ENCODE assay signal across 22 mouse cellular contexts in the genomic region with DNA sequence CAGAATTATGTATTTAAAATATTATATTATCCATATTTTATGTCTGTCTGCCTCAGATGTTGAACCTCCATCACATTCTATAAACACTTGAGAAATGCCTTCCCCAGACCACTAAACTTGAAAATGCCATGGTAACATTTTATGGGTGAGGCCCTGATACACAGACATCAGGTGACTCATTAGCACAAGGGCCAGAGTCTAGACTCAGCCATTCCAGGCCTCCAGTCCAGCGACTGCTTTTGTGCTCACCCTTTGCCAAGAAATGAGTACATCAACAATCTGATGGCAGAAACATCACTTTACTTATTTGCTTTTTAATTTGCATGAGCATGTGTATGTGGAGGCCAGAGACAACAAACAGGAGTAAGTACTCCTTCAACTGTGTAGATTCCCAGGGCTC. TPM values are rescaled to one million over a fixed set of nuclear protein-coding genes. Genes with fewer than 3 reads are reported as not detected.
DNase-seq lines count a peak whose midpoint lies in the region; ATAC-seq and TF ChIP-seq lines count a peak whose summit lies in the region.
"Had no signal": no experiment of that assay in that cellular context is flagged by ENCODE, and none has a peak within 500 bp of the region (broad histone marks: within the 10 kb centered on the region; RNA-seq: fewer than 3 reads in every experiment).

No protein-coding gene starts in this region.

- ATAC-seq in intestine, embryonic 15.5 days: peak; percentile 91
- ATAC-seq in megakaryocyte-erythroid progenitor cell, adult 5-6 weeks (replicated peaks; ENCODE audit: low FRiP score, low TSS enrichment, poor library complexity, severe bottlenecking): no peak
- ATAC-seq: activated CD4-positive, CD25-positive, alpha-beta regulatory T cell, adult 4 months had no signal

- no peak for TF ChIP-seq CTCF in lung, adult 2 months (IDR thresholded peaks at IDR 0.05; ENCODE audit: insufficient read depth, low read length)

- 57% methylated on average over 1 of the region's 1 CpGs for WGBS in lung, adult 2 months
- 45% methylated on average over 1 of the region's 1 CpGs for WGBS in intestine, embryonic 15.5 days
- WGBS in hindbrain, embryonic 10.5 days: 77% methylated on average over 1 of the region's 1 CpGs

- no peak overlapping the region for H3K4me3 ChIP-seq in lung, adult 2 months (replicated peaks; ENCODE audit: extremely low read depth, low read depth, low read length)
- H3K4me3 ChIP-seq in intestine, embryonic 15.5 days (replicated peaks): no peak overlapping the region
- H3K4me3 ChIP-seq in hindbrain, embryonic 10.5 days: no peak overlapping the region
- H3K4me3 ChIP-seq: embryonic facial prominence, embryonic 12.5 days; heart, embryonic 10.5 days; liver, embryonic 15.5 days; megakaryocyte, embryonic 14.5 days had no signal

- H3K36me3 ChIP-seq in intestine, embryonic 15.5 days: no peaks in the 10 kb centered on the region
- H3K36me3 ChIP-seq in hindbrain, embryonic 10.5 days: no peaks in the 10 kb centered on the region
- H3K36me3 ChIP-seq: embryonic facial prominence, embryonic 12.5 days; G1E; heart, embryonic 10.5 days; liver, embryonic 15.5 days had no signal

- no peaks in the 10 kb centered on the region for H3K4me1 ChIP-seq in lung, adult 2 months (ENCODE audit: control insufficient read depth, insufficient read depth, low read length)
- H3K4me1 ChIP-seq in intestine, embryonic 15.5 days (replicated peaks): 0 out of 2 replicates have a peak, but pooled peaks cover 2% of the 10 kb centered on the region
- no peaks in the 10 kb centered on the region for H3K4me1 ChIP-seq in hindbrain, embryonic 10.5 days (replicated peaks)
- H3K4me1 ChIP-seq: embryonic facial prominence, embryonic 12.5 days had no signal

- no peak overlapping the region for H3K9ac ChIP-seq in intestine, embryonic 15.5 days
- H3K9ac ChIP-seq: embryonic facial prominence, embryonic 12.5 days; liver, embryonic 15.5 days had no signal

- no peak for TF ChIP-seq POLR2A in lung, adult 2 months (IDR thresholded peaks at IDR 0.05; ENCODE audit: borderline replicate concordance, extremely low read depth, low read depth, low read length)

- no peak overlapping the region for H3K4me2 ChIP-seq in intestine, embryonic 15.5 days (replicated peaks)
- H3K4me2 ChIP-seq: embryonic facial prominence, embryonic 12.5 days; liver, embryonic 15.5 days had no signal

- intact Hi-C loops in gastrocnemius, postnatal 14 days (cut with DNase I; ENCODE audit: low total_unique reads): no loop called here
- intact Hi-C loops in left cerebral cortex, postnatal 25 days (cut with DNase I): no loop called here

- no peak overlapping the region for H3K27ac ChIP-seq in intestine, embryonic 15.5 days
- H3K27ac ChIP-seq in hindbrain, embryonic 10.5 days: no peak overlapping the region
- H3K27ac ChIP-seq: embryonic facial prominence, embryonic 12.5 days; heart, embryonic 10.5 days; liver, embryonic 15.5 days had no signal

- DNase-seq in gastrocnemius, postnatal 25 days: peak; percentile 15
- no peak for DNase-seq in gastrocnemius, postnatal 14 days
- DNase-seq in lung, postnatal 10 days: peak; percentile 14
- DNase-seq in lung, adult 2 months: no peak
- DNase-seq in hindbrain, embryonic 10.5 days (ENCODE audit: low spot score): no peak
- no peak for DNase-seq in left cerebral cortex, postnatal 25 days (ENCODE audit: low spot score in 2 of 2)
- DNase-seq: B cell, adult 2 months; cerebellum, adult 11-12 months; heart, postnatal 36 days; right cerebral cortex, adult 18-20 months; thymus, adult 18-20 months had no signal

- no peaks in the 10 kb centered on the region for H3K9me3 ChIP-seq in intestine, embryonic 15.5 days
- H3K9me3 ChIP-seq in hindbrain, embryonic 10.5 days: no peaks in the 10 kb centered on the region
- H3K9me3 ChIP-seq: embryonic facial prominence, embryonic 12.5 days; G1E; heart, embryonic 10.5 days; liver, embryonic 15.5 days; megakaryocyte, embryonic 14.5 days had no signal

- H3K27me3 ChIP-seq in intestine, embryonic 15.5 days (replicated peaks): no peaks in the 10 kb centered on the region
- H3K27me3 ChIP-seq in hindbrain, embryonic 10.5 days (ENCODE audit: insufficient read depth, poor library complexity, severe bottlenecking): no peaks in the 10 kb centered on the region
- H3K27me3 ChIP-seq: embryonic facial prominence, embryonic 12.5 days; liver, embryonic 15.5 days; megakaryocyte, embryonic 14.5 days had no signal

RNA-seq across cellular contexts. Expression of a gene that starts 22.0 kb away (rescaled TPM):
- not detected for total RNA-seq in gastrocnemius, postnatal 25 days (2021)
- not detected for total RNA-seq in gastrocnemius, postnatal 14 days (2021)
- not detected in 2 replicates for polyA plus RNA-seq in lung, adult 2 months (2012; rRNA removed)
- polyA plus RNA-seq in intestine, embryonic 15.5 days (2015; fragmentation: Nextera tagmentation; extraction: Ambion mirVana): 1.9 and 3.0 TPM in 2 replicates
- not detected in 2 replicates for total RNA-seq in megakaryocyte-erythroid progenitor cell, adult 5-6 weeks (2014; fragmentation: Nextera tagmentation)
- total RNA-seq in megakaryocyte-erythroid progenitor cell, adult 5-6 weeks (2017): not detected in 2 replicates
- not detected in 2 replicates for polyA plus RNA-seq in hindbrain, embryonic 10.5 days (2016; fragmentation: Nextera tagmentation; extraction: Ambion mirVana)
- not detected for total RNA-seq in left cerebral cortex, postnatal 25 days (2021)
- total RNA-seq: G1E; heart, postnatal 36 days; layer of hippocampus, postnatal 10 days; left cerebral cortex, postnatal 36 days had no signal
- polyA plus RNA-seq: activated CD4-positive, CD25-positive, alpha-beta regulatory T cell, adult 4 months; embryonic facial prominence, embryonic 12.5 days; forebrain, embryonic 11.5 days; G1E; heart, embryonic 10.5 days; liver, embryonic 15.5 days had no signal

Comparison
In these comparisons a context has a peak if more than half of its experiments do, and no peak if none do; other contexts are left out.
1. DNase-seq: peak in gastrocnemius, postnatal 25 days (single experiment) and lung, postnatal 10 days (single experiment); none in gastrocnemius, postnatal 14 days (single experiment), lung, adult 2 months (single experiment), hindbrain, embryonic 10.5 days (single experiment) and left cerebral cortex, postnatal 25 days (0 of 2).